Mouse (Mus musculus): ENCODE data around the gene Mpp6.

DNA sequence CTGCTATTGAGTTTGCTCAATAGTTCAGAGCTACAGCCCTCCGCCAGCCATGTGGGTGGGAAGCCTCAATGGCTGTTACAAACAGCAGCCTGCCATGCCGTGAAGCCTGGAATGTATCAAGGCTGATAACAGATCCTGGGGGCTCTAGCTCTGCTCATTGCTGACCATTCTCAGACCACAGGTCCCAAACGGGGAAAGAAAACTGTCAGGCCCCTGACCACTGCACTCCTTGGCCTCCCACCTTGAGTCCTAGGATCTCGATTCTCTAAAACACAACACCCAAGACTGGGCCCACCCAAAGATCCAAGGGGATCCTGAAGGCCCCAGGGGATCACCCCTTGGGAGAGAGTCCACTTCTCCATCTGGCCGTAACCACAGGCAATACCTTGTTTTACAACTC is 112.3 kb downstream of the Mpp6 start:
- TF ChIP-seq CTCF (IDR thresholded peaks at IDR 0.05; ENCODE audit: insufficient read depth, low read depth, low read length) (no peak), POLR2A (IDR thresholded peaks at IDR 0.05; ENCODE audit: insufficient read depth, low read depth, low read length) (no peak)
